Mouse (Mus musculus) limb, embryonic 12.5 days (tissue): Measurements from ENCODE around the gene Trak2. TPM values are rescaled to one million over a fixed set of nuclear protein-coding genes. Genes with fewer than 3 reads are reported as not detected.
"Not testable (repeated sequence)": the region's sequence is repeated elsewhere in the genome, so short reads cannot be mapped to it uniquely, and the experiment has no call there.

ENCODE experiments used
- ATAC-seq: fragments of 200-750 bp; cut with Nextera tagmentation; 2 replicates; pipeline ENCODE4 v1.8.0; 2017; ENCODE audit warnings: low read depth, moderate TSS enrichment; ENCODE audit not compliant: insufficient number of reproducible peaks, insufficient read depth, low FRiP score, low TSS enrichment
- H3K27ac ChIP-seq: fragments of 300-500 bp; sonication (generic); 2 replicates; pipeline ENCODE4 v1.5.1; 2016; ENCODE audit warnings: mild to moderate bottlenecking, moderate library complexity
- H3K27me3 ChIP-seq: fragments of 300-500 bp; sonication (generic); 2 replicates; pipeline ENCODE4 v1.6.1; 2016; ENCODE audit warnings: mild to moderate bottlenecking, moderate library complexity
- H3K36me3 ChIP-seq: fragments of 300-500 bp; sonication (generic); 2 replicates; pipeline ENCODE4 v1.6.1; 2016; ENCODE audit warnings: mild to moderate bottlenecking, moderate library complexity
- H3K4me1 ChIP-seq: fragments of 300-500 bp; sonication (generic); replicated peaks from 2 replicates; pipeline ENCODE4 v1.6.1; 2016
- H3K4me2 ChIP-seq: fragments of 300-500 bp; sonication (generic); 2 replicates; pipeline ENCODE4 v1.6.1; 2016; ENCODE audit warnings: mild to moderate bottlenecking, moderate library complexity
- H3K4me3 ChIP-seq: fragments of 300-500 bp; sonication (generic); replicated peaks from 2 replicates; pipeline ENCODE4 v1.5.1; 2016; ENCODE audit warnings: mild to moderate bottlenecking
- H3K9ac ChIP-seq: fragments of 300-500 bp; sonication (generic); replicated peaks from 2 replicates; pipeline ENCODE4 v1.6.1; 2016; ENCODE audit warnings: mild to moderate bottlenecking, moderate library complexity
- H3K9me3 ChIP-seq: fragments of 300-500 bp; sonication (generic); 2 replicates; pipeline ENCODE4 v1.6.1; 2016; ENCODE audit warnings: mild to moderate bottlenecking, moderate library complexity
- WGBS: fragments of 180-500 bp; shearing (Covaris S2); methylation state at CpG from one replicate; pipeline ENCODE4 v1.1.7; 2016; 5-methylcytosine and 5-hydroxymethylcytosine counted together
- polyA plus RNA-seq: library from polyadenylated mRNA; unstranded; fragments of >200 nt; fragmentation: Nextera tagmentation; extraction: Ambion mirVana; gene quantifications from 2 replicates; pipeline ENCODE4 v1.2.1, GENCODE M21; 2016

Trak2 gene
- polyA plus RNA-seq, 1 experiment from 2014 or later, result 12.1 TPM

DNA sequence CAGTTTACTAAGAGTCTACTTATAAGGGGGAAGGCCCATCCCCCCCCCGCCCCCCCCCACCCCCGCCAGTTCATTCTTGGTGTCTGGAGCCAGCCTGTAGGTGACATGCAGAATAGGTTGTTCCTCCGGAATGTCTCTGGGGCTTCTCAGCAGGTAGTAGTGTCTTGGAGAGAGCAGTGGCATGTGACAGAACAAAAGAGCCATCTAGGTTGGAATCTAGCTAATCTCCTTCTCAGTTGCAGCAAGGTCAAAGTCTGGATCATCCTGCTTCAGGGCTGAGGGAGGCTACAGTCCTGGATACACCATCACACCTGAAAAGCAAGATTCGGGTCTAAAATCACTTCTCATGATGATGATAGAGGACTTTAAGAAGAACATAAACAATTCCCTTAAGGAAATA, 87.6 kb downstream of the Trak2 start:
- Histone ChIP-seq H3K27ac (no peak overlapping the region), H3K27me3 (no peaks in the 10 kb centered on the region), H3K4me1 (no peaks in the 10 kb centered on the region), H3K9ac (no peak overlapping the region), H3K4me3 (no peak overlapping the region), H3K36me3 (no peaks in the 10 kb centered on the region), H3K9me3 (no peaks in the 10 kb centered on the region), H3K4me2 (no peak overlapping the region)
- WGBS, result 84% methylated on average over 4 of the region's 4 CpGs
- no peak for ATAC-seq

DNA sequence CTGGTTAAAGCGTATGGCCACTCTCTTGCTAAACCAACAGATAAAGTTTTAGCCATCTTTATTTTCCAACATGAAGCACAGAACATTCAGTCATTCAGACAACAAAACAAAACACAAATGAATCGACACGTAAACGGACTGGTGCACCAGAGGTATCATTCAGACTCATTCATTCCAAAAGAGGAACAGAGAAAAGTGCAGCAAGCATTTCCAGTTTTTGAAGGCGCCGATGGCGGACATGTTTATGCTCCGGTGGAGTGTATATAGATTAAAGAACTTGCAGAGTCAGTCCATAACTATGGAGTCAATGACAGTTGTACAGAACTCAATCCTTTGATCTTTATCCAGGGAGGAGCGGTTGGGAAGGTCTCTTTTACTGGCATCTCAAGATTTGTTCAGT, 90.0 kb downstream of the Trak2 start:
- H3K4me2 ChIP-seq, H3K27me3 ChIP-seq, H3K27ac ChIP-seq, H3K9me3 ChIP-seq, H3K36me3 ChIP-seq, H3K4me3 ChIP-seq, H3K4me1 ChIP-seq, H3K9ac ChIP-seq, ATAC-seq: not testable (repeated sequence)
- 89% methylated on average over 9 of the region's 9 CpGs for WGBS

DNA sequence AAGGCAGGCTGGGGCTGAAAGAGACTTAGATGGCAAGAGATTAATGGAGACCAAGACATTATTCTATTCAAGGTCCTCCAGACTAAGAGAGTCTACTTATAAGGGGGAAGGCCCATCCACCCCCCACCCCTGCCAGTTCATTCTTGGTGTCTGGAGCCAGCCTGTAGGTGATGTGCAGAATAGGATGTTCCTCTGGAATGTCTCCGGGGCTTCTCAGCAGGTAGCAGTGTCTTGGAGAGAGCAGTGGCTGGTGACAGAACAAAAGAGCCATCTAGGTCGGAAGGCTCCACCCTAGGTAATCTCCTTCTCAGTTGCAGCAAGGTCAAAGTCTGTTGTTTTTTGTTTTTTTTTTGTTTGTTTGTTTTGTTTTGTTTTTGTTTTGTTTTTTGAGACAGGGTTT, 93.9 kb downstream of the Trak2 start:
- H3K27me3 ChIP-seq, H3K9ac ChIP-seq, H3K4me1 ChIP-seq, ATAC-seq, H3K9me3 ChIP-seq, H3K36me3 ChIP-seq, H3K27ac ChIP-seq, H3K4me2 ChIP-seq, H3K4me3 ChIP-seq: not testable (repeated sequence)
- 90% methylated on average over 2 of the region's 2 CpGs for WGBS

DNA sequence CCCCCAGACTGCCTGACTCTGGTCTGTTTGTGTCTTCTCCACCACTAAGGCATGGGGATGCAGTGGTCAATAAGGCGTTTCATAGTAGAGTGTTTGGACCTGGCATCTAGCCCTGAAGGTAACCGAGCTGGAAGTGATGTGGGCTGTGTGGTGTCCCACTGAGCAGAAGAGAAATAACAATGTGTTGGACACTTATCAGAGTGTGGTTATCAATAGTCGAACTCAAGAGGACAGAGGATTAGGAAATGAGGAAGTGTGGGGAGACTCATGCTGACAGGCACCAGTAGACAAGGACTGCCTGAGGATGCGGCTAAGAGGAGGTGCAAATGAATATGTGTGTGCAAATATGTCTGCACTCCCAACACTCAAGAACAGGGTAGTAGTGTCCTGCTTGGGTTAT, 96.7 kb downstream of the Trak2 start:
- ATAC-seq, H3K4me3 ChIP-seq, H3K27me3 ChIP-seq, H3K4me2 ChIP-seq, H3K9ac ChIP-seq, H3K9me3 ChIP-seq, H3K4me1 ChIP-seq, H3K36me3 ChIP-seq, H3K27ac ChIP-seq: not testable (repeated sequence)
- WGBS, result 85% methylated on average over 4 of the region's 4 CpGs

DNA sequence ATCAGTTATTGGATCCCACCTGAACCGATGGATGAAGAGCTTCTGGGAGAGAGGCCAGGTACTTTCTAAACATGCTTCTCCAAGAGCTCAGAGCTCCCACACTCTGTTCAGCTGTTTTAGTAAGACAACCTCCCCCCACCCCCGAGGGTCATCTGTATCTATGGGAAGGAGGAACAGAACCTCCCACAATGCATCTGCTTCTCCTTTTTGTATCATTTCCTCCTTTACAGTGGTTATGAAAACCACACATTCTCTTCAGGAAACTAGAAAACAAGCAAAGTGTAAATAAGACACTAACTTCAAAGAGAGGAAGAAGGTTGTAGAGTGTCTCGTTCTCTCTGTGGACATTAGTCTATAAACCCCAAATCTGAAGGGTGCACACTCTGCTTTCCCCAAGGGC, 112.6 kb downstream of the Trak2 start:
- H3K36me3 ChIP-seq, H3K27ac ChIP-seq, H3K9ac ChIP-seq, H3K4me1 ChIP-seq, ATAC-seq, H3K27me3 ChIP-seq, H3K4me3 ChIP-seq, H3K4me2 ChIP-seq: not testable (repeated sequence)
- WGBS, result 82% methylated on average over 3 of the region's 3 CpGs
- H3K9me3 ChIP-seq, result peaks cover 14% of the 10 kb centered on the region

DNA sequence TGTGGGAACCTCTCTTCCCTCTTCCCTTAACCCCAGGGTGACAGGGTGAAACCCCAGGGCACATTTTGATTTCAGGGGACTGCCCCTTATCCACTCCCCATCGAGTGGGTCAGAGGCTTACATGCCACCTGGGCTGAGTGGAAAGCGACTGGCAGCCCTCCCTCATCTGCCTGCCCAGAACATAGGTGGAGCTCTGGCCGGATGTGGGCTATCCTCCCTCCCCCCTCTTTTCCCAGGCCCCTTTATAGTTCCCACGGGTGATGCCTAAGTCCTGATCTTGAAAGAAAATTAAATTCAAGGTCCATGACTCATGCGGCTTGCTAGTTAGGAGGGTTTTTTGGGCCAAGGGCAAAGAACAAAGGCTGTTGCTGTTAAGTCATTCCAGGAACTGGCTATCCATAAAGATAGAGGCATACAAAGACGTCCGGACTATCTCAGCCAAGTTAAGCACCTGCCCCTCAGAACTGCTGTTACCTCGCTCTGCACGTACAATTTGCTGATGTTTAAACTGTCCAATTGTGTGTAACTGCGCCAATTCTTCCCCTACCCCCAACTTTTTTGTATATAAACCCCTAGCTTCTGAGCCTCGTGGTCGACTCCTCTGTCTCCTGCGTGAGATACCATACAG, 113.4 kb downstream of the Trak2 start:
- not testable (repeated sequence) for ATAC-seq, H3K27me3 ChIP-seq, H3K27ac ChIP-seq, H3K4me3 ChIP-seq, H3K9ac ChIP-seq, H3K4me1 ChIP-seq, H3K36me3 ChIP-seq, H3K4me2 ChIP-seq
- WGBS, result 73% methylated on average over 13 of the region's 13 CpGs
- H3K9me3 ChIP-seq, result peaks cover 10% of the 10 kb centered on the region

DNA sequence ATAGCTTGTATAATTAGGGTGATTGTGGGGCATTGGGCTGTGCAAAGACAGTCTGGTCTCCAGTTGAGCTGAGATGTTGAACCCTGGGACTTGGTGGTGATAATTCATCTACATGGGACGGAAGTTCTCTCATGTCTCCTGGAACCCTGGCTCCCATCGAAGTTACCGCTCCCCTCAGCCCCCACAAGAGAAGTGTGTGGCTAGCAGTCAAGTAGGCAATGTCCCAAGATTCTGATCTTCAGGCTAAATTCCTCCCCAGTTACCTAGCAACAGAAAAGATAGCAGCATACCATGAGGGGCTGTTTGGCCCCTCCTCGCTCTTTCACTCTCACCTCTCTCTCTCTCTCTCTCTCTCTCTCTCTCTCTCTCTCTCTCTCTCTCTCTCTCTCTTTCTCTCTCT, 114.1 kb downstream of the Trak2 start:
- not testable (repeated sequence) for H3K36me3 ChIP-seq, H3K4me3 ChIP-seq, H3K4me1 ChIP-seq, H3K27me3 ChIP-seq, H3K4me2 ChIP-seq, H3K27ac ChIP-seq, ATAC-seq, H3K9ac ChIP-seq, H3K9me3 ChIP-seq
- WGBS, result 81% methylated on average over 3 of the region's 4 CpGs

DNA sequence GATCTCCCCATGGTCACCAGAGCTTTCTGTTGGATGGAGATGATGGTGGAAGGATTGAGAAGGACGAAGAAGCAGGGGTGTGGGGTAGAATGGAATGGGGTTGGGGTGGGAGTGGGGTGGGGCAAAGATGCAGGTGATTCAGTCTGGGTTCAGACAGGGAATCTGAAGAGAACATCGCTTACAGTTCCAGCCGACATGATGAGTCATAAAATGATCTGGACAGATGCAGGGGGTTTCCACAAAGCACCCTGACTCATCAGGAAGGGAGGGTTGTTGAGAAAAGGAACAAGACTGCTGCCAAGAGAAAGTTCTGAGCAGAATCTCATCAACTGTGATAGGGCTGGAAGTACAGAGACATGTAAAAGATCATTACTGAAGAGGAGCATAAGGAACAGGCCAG, 116.4 kb downstream of the Trak2 start:
- not testable (repeated sequence) for H3K27ac ChIP-seq, H3K9ac ChIP-seq, H3K9me3 ChIP-seq, ATAC-seq, H3K4me3 ChIP-seq, H3K36me3 ChIP-seq, H3K4me2 ChIP-seq, H3K27me3 ChIP-seq, H3K4me1 ChIP-seq
- 83% methylated on average over 3 of the region's 3 CpGs for WGBS

Other genes starting within 250 kb of the Trak2 start
- gene Casp8, start 178.1 kb downstream of the Trak2 start, polyA plus RNA-seq, result 20.1 and 22.0 TPM in 2 replicates
- 23.5 and 24.5 TPM in 2 replicates for gene Stradb, start 92 bp upstream of the Trak2 start, polyA plus RNA-seq
- not detected in 2 replicates for gene C2cd6, start 121.5 kb upstream of the Trak2 start, polyA plus RNA-seq
- gene Tmem237, start 147.0 kb upstream of the Trak2 start, polyA plus RNA-seq, result 33.7 and 39.2 TPM in 2 replicates
- gene Mpp4, start 190.0 kb upstream of the Trak2 start, polyA plus RNA-seq, result 0.17 and 0.23 TPM in 2 replicates